Mouse (Mus musculus): Measurements from ENCODE around the gene Ehbp1.
A peak's percentile ranks its signal among the peaks of the same experiment; 100 is the strongest.

Gene Ehbp1

GRCm38 (mm10) chr11:21999396-22000315 is 342.4 kb downstream of the Ehbp1 start:
- DNase-seq, result no peak

GRCm38 (mm10) chr11:21998141-21999047 is 343.7 kb downstream of the Ehbp1 start:
- DNase-seq, result peak; percentile 2

- DNase-seq, result no peak
These were observed 344.4 kb downstream of the Ehbp1 start for GRCm38 (mm10) chr11:21997561-21998140.

DNA sequence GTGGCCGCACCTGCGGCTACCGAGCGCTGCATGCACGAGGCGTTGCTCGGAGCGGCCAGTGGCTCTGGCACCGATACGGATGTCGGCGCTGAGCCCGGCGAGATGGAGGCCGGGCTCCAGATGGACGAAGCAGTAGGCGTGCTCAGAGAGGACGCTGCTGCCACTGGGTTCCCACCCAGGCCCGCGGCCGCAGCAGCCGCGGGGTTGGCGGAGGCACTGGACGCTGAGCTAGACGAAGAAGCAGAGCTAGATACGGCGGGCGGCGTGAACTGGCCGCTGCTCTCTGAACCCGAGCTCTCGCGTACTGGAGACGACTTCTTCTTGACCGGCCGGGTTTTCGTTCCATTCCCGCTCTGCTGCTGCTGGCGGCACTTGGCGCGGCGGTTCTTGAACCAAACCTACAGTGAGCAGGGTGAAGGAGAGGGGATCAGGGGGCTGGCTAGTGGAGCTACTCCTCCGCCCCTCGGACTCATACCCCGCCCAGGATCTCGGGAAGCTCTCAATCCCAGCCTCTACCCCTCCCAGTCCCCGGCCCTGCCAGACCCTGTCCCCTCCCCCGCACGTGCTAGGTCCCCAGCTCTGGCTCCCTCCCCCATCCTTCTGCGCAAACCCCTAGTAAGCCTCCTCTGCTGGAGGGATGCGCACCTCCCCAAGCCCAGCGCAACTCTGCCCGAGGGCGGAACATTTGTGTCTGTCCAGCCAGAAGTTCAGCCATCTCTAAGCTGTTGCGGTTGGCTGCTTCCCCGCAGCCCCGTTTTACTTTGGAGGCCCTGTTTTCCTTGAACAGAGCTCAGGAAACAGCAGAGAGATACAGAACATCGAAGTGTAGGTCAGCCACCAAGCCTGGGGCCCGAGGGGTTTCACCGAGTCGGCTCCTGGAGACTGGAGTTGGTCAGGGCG is 345.2 kb downstream of the Ehbp1 start:
- peak; percentile 6 for DNase-seq

- DNase-seq, result peak; percentile 5
These were observed 345.8 kb downstream of the Ehbp1 start for GRCm38 (mm10) chr11:21996325-21996647.

DNA sequence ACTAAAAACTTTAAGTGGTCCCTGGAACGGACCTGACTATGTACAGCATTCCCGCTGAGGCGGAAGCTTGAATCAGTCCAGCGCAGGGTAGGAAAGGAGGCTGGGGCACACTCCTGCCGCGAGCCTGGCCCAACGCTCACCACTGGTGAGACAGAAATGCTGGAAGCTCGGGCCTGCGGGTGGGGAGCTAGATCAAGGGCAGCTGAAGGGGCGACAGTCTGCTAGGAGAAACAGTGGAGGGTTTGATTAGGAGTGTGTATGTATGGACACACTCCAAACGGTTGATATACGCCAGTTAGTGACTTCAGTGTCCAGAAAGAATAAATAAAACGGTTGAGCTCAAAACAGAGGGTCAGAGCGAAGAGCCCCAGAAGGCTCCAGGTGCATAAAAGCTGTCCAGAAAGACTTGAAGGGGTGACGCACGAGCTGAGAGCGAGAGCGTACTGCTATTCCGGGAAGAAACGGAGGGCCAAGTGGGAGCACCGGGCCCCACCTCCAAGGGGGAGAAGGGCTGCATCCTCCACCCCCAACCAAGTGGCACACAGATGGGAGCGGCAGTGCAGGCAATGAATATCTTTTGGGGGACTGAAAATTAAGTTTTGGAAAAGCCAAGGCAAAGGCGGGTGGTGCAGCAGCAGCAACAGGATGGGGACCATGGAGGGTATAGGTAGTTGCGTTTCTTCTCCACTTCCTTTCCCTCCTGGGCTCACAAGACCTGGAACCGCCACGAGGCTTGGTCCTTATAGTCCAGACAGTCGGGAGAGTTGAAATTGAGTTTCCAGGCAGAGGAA is 346.4 kb downstream of the Ehbp1 start:
- no peak for DNase-seq

GRCm38 (mm10) chr11:21994377-21995370 is 347.4 kb downstream of the Ehbp1 start:
- DNase-seq, result no peak

DNA sequence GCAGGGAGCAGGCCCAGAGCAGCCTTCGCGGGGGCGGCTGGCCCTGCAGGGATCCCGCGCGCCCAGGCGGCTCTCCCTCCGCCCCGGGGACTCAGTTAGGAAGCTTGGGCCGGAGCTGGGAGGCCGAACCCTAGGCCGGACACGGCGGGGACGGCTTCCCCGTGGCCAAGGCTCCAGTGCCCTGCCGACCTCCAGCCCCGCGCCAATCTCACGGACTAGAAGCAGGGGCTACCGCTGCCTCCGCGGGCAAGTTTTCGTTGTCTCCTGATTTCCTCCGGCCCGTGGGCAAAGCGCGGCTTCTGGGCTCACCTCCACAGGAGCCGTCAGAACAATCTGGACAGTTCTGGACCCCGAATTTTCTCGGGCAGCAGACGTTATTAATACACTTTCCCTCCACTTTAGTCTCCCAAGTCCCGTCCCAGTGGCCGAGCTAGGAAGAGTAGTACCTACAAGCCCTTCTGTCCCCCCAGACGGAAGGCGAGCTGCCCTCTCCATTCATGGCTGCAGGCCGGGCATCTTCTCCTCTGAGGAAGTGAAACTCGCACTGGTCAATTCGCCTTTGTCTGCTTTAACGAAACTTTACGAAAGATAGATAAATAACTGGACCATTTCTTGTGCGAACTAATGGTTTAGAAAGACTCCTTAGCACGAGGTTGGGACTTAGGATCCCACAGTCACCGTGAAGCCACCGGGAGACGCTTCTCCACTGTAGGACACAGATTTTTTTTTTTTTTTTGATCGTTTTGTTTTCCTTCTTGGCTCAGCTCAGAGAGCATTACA is 348.3 kb downstream of the Ehbp1 start:
- peak; percentile 4 for DNase-seq

DNA sequence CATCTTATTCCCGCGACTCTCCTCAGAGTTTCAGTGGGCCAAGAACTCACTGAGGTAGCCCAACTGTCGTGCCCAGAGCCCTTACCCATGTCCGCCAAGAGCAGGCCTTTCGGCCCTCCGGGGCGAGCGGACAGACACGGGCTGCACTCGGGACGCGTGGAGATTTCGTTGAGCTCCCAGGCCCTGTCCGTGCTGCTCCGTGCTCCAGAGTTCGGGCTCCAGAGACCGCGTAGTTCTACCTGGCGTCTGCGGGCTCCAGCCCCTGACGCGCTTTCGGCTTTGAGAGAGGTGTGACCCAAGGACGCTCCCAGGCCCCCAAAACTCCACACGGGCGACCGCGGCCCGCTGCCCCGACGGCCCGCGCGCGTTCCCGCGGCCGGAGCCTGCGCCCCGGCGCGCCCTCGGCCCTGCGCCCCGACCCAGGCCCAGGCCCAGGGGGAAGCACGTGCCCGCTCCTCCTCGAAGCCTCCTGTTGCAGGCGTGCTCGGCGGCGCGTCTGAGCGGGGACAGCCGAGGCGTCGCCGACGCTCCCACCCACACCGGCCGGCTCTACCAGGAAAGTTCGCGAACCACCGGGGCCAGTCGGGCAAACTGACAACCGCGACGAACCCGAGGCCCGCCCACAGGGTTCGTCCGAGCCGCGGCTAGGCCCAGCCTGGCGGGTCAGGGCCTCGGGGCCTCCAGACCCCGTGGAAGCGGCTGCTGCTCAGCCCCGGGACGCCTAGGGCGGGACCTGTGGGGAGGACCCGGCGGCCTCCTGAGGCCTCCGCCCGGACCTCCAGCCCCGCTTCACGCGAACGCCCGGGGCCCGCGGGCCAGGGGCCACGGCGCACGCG is 349.1 kb downstream of the Ehbp1 start:
- peak; percentile 4 for DNase-seq

GRCm38 (mm10) chr11:21988398-21988946 is 353.6 kb downstream of the Ehbp1 start:
- DNase-seq, result no peak

DNA sequence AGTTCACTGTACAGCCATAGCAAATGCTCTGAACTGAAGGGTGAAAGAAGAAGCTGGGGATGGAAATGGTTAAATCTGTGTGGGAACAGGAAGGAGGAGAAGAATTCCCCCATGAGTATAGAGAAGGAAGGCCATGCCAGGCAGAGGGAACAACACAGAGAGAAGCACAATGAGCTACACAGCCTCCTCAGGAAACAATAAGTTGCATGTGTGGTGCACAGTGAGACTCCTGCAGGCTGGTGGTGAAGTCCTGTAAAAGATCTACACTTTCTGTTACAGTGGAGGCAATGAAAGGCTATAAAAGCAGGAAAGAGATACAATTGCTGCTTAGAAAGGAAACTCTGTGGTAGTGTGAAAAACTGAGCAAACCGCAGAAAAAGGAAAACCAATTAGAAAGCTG is 357.0 kb downstream of the Ehbp1 start:
- no peak for DNase-seq

DNA sequence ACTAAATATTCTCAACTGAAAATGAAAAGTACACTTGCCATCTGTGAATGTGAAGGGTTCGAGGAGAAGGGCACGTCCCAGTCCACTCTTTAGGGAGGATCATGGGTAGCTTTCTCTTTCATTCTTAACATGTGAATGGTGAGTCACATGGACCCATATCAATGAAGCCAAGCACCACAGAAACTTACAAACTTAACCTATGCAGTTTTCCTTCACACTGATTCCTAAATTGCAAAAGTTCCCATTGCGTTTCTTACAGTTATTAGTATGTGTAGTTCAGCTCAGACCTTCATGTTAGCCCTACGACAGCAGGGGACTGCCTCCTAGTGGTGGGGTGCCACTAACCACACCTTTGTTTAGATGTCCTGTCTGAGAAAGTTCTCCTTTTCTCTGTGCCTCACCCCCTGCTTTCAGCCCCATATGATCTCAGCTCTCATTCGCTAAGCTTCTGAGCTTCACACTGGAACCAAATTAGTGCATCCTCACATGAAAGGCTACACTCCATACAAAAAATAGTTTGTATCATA is 368.0 kb downstream of the Ehbp1 start:
- DNase-seq, result no peak

DNA sequence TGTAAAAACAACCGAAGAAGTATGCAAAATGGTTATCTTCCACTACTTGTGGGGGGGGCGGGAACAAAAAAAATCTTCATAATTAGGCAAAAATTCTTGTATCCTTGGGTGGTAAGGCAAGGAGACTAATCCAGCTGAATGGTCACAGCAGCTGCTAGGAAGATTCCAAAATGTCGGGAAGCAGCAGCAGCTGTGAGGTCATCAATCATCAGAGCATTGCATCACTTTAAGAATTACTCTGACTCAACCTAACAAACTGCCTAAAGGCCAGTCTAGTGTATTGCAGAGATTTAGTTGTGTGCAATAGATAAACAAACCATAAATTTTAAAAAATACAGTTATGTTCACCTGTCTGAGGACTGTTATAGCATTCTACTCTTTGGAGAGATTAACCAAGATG is 368.5 kb downstream of the Ehbp1 start:
- DNase-seq, result no peak

- no peak for DNase-seq
These were observed 373.2 kb downstream of the Ehbp1 start for GRCm38 (mm10) chr11:21968922-21969321.
